Mouse (Mus musculus) bone marrow, adult 2 months (tissue): ENCODE results near the gene Pacsin3.

Experiments
- CTCF ChIP-seq: fragments of 200-500 bp; IDR thresholded peaks from 2 replicates; pipeline ENCODE4 v1.5.1; 2011; ENCODE audit warnings: low read length, control low read depth; ENCODE audit not compliant: control insufficient read depth, insufficient read depth
- POLR2A ChIP-seq: fragments of 200-500 bp; IDR thresholded peaks from 2 replicates; pipeline ENCODE4 v1.6.1; 2011; ENCODE audit warnings: low read depth, mild to moderate bottlenecking, control low read depth, low read length, borderline replicate concordance; ENCODE audit not compliant: control insufficient read depth

- TF ChIP-seq POLR2A = no peak
- no peak for TF ChIP-seq CTCF
Observed at GRCm38 (mm10) chr2:91308680-91309079, 52.9 kb downstream of the Pacsin3 start.
